Mouse (Mus musculus) right cerebral cortex, postnatal 10 days (tissue): ENCODE measurements at regions not wholly inside any gene's neighbourhood (a gene's known extent, or its start where the extent isn't known, plus 50 kb on each side); places are given as distances from the start of the nearest gene placed in this dataset.

Source experiments
- DNase-seq, 2 experiments: peaks; one replicate each; pipeline ENCODE4 v3.0.0; 2021; ENCODE audit warnings: low spot score in 2 of 2

- no peak for DNase-seq
Measured at GRCm38 (mm10) chr1:138908860-138909259, 52.2 kb upstream of the 2310009B15Rik start.

GRCm38 (mm10) chr1:138909654-138910053 lies 53.0 kb upstream of the 2310009B15Rik start:
- no peak for DNase-seq

- peak in 1 of 2 experiments; percentile 27 for DNase-seq
Measured at GRCm38 (mm10) chr1:138912156-138912616, 51.0 kb upstream of the Dennd1b start.

- no peak for DNase-seq
Measured at GRCm38 (mm10) chr1:138912928-138913327, 50.3 kb upstream of the Dennd1b start.

GRCm38 (mm10) chr1:138913428-138913827 lies 49.8 kb upstream of the Dennd1b start:
- no peak for DNase-seq
